Mouse (Mus musculus) thymus, adult 2 months (tissue): ENCODE results near the gene Fbxl13.

Experiments
- CTCF ChIP-seq: fragments of 200-500 bp; IDR thresholded peaks from 2 replicates; pipeline ENCODE4 v1.5.1; 2012; ENCODE audit warnings: mild to moderate bottlenecking, control low read depth, low read length, moderate library complexity, borderline replicate concordance; ENCODE audit not compliant: control insufficient read depth, poor library complexity, insufficient read depth; ENCODE audit errors: extremely low read depth
- POLR2A ChIP-seq: fragments of 200-500 bp; IDR thresholded peaks from 2 replicates; pipeline ENCODE4 v1.6.1; 2012; ENCODE audit warnings: mild to moderate bottlenecking, low read length, control low read depth, moderate library complexity; ENCODE audit not compliant: control insufficient read depth, poor library complexity, insufficient read depth; ENCODE audit errors: extremely low read depth

GRCm38 (mm10) chr5:21588220-21588619, 57.2 kb downstream of the Fbxl13 start:
- no peak for TF ChIP-seq CTCF
- TF ChIP-seq POLR2A, result no peak
